Mouse (Mus musculus): ENCODE results near the gene Dbi. TPM values are rescaled to one million over a fixed set of nuclear protein-coding genes. Genes with fewer than 3 reads are reported as not detected.

Dbi gene
- polyA plus RNA-seq, 1 experiment from 2014 or later: 421 TPM

- Histone ChIP-seq H3K9ac (no peak overlapping the region), H3K4me3 (ENCODE audit: low read depth, low read length) (no peak overlapping the region), H3K4me1 (ENCODE audit: insufficient read depth) (peaks cover 10% of the 10 kb centered on the region), H3K36me3 (ENCODE audit: insufficient read depth) (no peaks in the 10 kb centered on the region), H3K9me3 (ENCODE audit: low read depth, low read length) (no peaks in the 10 kb centered on the region), H3K27ac (ENCODE audit: low read depth) (no peak overlapping the region), H3K27me3 (ENCODE audit: insufficient read depth, low read length) (no peaks in the 10 kb centered on the region), H3K4me2 (peak overlapping the region; percentile 35; the same call in 1 of the 2 replicates)
- peak; percentile 64 for DNase-seq
- ATAC-seq (ENCODE audit: insufficient read depth): peak; percentile 71
- TF ChIP-seq CTCF (IDR thresholded peaks at IDR 0.05; ENCODE audit: low read depth): no peak
- 16% methylated on average over 7 of the region's 7 CpGs for WGBS
Observed at GRCm38 (mm10) chr1:120082957-120083585, 37.8 kb downstream of the Dbi start.

GRCm38 (mm10) chr1:120080632-120081031 lies 40.2 kb downstream of the Dbi start:
- Histone ChIP-seq H3K4me2 (no peak overlapping the region), H3K27me3 (ENCODE audit: insufficient read depth, low read length) (no peaks in the 10 kb centered on the region), H3K27ac (ENCODE audit: low read depth) (no peak overlapping the region), H3K9me3 (ENCODE audit: low read depth, low read length) (no peaks in the 10 kb centered on the region), H3K4me1 (ENCODE audit: insufficient read depth) (peaks cover 10% of the 10 kb centered on the region), H3K9ac (no peak overlapping the region), H3K36me3 (ENCODE audit: insufficient read depth) (no peaks in the 10 kb centered on the region), H3K4me3 (ENCODE audit: low read depth, low read length) (no peak overlapping the region)
- DNase-seq: no peak
- no peak for TF ChIP-seq CTCF (IDR thresholded peaks at IDR 0.05; ENCODE audit: low read depth)
- ATAC-seq (ENCODE audit: insufficient read depth): no peak
- WGBS: 84% methylated on average over 1 of the region's 1 CpGs

- Histone ChIP-seq H3K4me2 (no peak overlapping the region), H3K4me3 (ENCODE audit: low read depth, low read length) (no peak overlapping the region), H3K9me3 (ENCODE audit: low read depth, low read length) (no peaks in the 10 kb centered on the region), H3K36me3 (ENCODE audit: insufficient read depth) (no peaks in the 10 kb centered on the region), H3K9ac (no peak overlapping the region), H3K27ac (ENCODE audit: low read depth) (no peak overlapping the region), H3K27me3 (ENCODE audit: insufficient read depth, low read length) (no peaks in the 10 kb centered on the region), H3K4me1 (ENCODE audit: insufficient read depth) (peaks cover 2% of the 10 kb centered on the region)
- no peak for DNase-seq
- no peak for TF ChIP-seq CTCF (IDR thresholded peaks at IDR 0.05; ENCODE audit: low read depth)
- no peak for ATAC-seq (ENCODE audit: insufficient read depth)
- WGBS: 23% methylated on average over 9 of the region's 9 CpGs
Observed at GRCm38 (mm10) chr1:120077746-120078410, 43.0 kb downstream of the Dbi start.

- no peaks in the 10 kb centered on the region for H3K36me3 ChIP-seq (ENCODE audit: insufficient read depth)
- WGBS: 60% methylated on average over 5 of the region's 5 CpGs
- no peak for ATAC-seq (ENCODE audit: insufficient read depth)
- no peak overlapping the region for H3K4me3 ChIP-seq (ENCODE audit: low read depth, low read length)
- no peak for DNase-seq
- no peak overlapping the region for H3K4me2 ChIP-seq
- peaks cover 4% of the 10 kb centered on the region for H3K4me1 ChIP-seq (ENCODE audit: insufficient read depth)
- H3K9me3 ChIP-seq (ENCODE audit: low read depth, low read length): no peaks in the 10 kb centered on the region
- H3K27ac ChIP-seq (ENCODE audit: low read depth): no peak overlapping the region
- no peak for TF ChIP-seq CTCF (IDR thresholded peaks at IDR 0.05; ENCODE audit: low read depth)
- H3K27me3 ChIP-seq (ENCODE audit: insufficient read depth, low read length): no peaks in the 10 kb centered on the region
- no peak overlapping the region for H3K9ac ChIP-seq
Observed at GRCm38 (mm10) chr1:120075507-120075906, 45.4 kb downstream of the Dbi start.

- Histone ChIP-seq H3K4me3 (ENCODE audit: low read depth, low read length) (no peak overlapping the region), H3K9me3 (ENCODE audit: low read depth, low read length) (no peaks in the 10 kb centered on the region), H3K27ac (ENCODE audit: low read depth) (no peak overlapping the region), H3K4me2 (no peak overlapping the region), H3K9ac (no peak overlapping the region), H3K27me3 (ENCODE audit: insufficient read depth, low read length) (no peaks in the 10 kb centered on the region), H3K36me3 (ENCODE audit: insufficient read depth) (no peaks in the 10 kb centered on the region), H3K4me1 (ENCODE audit: insufficient read depth) (peaks cover 4% of the 10 kb centered on the region)
- TF ChIP-seq CTCF (IDR thresholded peaks at IDR 0.05; ENCODE audit: low read depth): no peak
- 71% methylated on average over 4 of the region's 4 CpGs for WGBS
- ATAC-seq (ENCODE audit: insufficient read depth): no peak
- no peak for DNase-seq
Observed at GRCm38 (mm10) chr1:120074931-120075330, 45.9 kb downstream of the Dbi start.

- H3K36me3 ChIP-seq (ENCODE audit: insufficient read depth): no peaks in the 10 kb centered on the region
- H3K4me1 ChIP-seq (ENCODE audit: insufficient read depth): peaks cover 4% of the 10 kb centered on the region
- H3K4me2 ChIP-seq: peak overlapping the region; percentile 84
- DNase-seq (no peak), ATAC-seq (ENCODE audit: insufficient read depth) (no peak)
- 28% methylated on average over 4 of the region's 4 CpGs for WGBS
- no peak overlapping the region for H3K9ac ChIP-seq
- H3K27me3 ChIP-seq (ENCODE audit: insufficient read depth, low read length): no peaks in the 10 kb centered on the region
- no peak overlapping the region for H3K27ac ChIP-seq (ENCODE audit: low read depth)
- H3K4me3 ChIP-seq (ENCODE audit: low read depth, low read length): peak overlapping the region; percentile 37
- H3K9me3 ChIP-seq (ENCODE audit: low read depth, low read length): no peaks in the 10 kb centered on the region
- no peak for TF ChIP-seq CTCF (IDR thresholded peaks at IDR 0.05; ENCODE audit: low read depth)
Observed at GRCm38 (mm10) chr1:120074307-120074702, 46.6 kb downstream of the Dbi start.

GRCm38 (mm10) chr1:120073519-120074306 lies 47.2 kb downstream of the Dbi start, which contains the start of gene Tmem37:
Gene Tmem37 (minus strand): TSS chr1:120074074.
- H3K4me1 ChIP-seq (ENCODE audit: insufficient read depth): peaks cover 4% of the 10 kb centered on the region
- WGBS: 2% methylated on average over 40 of the region's 40 CpGs

More at GRCm38 (mm10) chr1:120073519-120074306, 47.2 kb downstream of the Dbi start, which contains the start of gene Tmem37:
- Histone ChIP-seq H3K36me3 (ENCODE audit: insufficient read depth) (no peaks in the 10 kb centered on the region), H3K27me3 (ENCODE audit: insufficient read depth, low read length) (no peaks in the 10 kb centered on the region), H3K4me3 (ENCODE audit: low read depth, low read length) (peak within 1 kb of the TSS; percentile 37), H3K9ac (peak within 1 kb of the TSS; percentile 33; the same call in 1 of the 2 replicates), H3K9me3 (ENCODE audit: low read depth, low read length) (no peaks in the 10 kb centered on the region), H3K27ac (ENCODE audit: low read depth) (no peak within 1 kb of the TSS), H3K4me2 (peak within 1 kb of the TSS; percentile 84)
- DNase-seq (peak; percentile 79), ATAC-seq (ENCODE audit: insufficient read depth) (peak; percentile 82)
- no peak for TF ChIP-seq CTCF (IDR thresholded peaks at IDR 0.05; ENCODE audit: low read depth)

Data from lung, embryonic 14.5 days (tissue).